Comparison of ENCODE assay signal across 7 mouse cellular contexts in the genomic region with DNA sequence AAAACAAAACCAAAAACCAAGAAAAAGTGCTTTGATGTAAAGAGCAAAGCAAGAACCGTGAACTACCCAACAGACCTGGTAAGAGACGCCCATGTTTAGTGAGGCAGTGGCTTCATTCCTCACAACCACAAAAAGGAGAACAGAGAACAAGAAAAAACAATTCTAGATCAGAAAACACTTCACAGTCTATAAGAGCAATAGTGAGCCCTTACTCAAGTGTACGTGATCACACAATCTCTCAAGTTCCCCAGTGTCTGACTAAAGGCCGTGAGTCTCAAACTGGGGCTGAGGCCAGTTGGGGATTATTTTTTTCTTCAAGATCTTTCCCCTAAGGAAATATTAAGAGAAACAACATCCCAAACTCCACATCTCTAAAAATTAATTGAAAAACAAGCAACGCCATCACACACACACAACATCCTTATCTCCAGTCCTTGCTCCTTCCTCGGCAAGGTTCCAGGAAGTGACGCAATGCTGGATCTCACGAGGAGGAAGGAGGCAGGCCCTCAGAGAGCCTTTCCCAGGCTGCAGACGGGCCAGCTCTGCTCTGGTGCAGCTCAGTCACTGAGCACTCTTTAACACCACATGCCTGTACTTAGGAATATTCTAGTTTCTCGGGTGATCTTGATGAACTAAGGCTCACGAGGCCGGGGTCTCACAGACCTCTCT. TPM values are rescaled to one million over a fixed set of nuclear protein-coding genes. Genes with fewer than 3 reads are reported as not detected.
DNase-seq lines count a peak whose midpoint lies in the region; ATAC-seq and TF ChIP-seq lines count a peak whose summit lies in the region.

No protein-coding gene starts in this region.

- WGBS in heart, adult 2 months: 32% methylated on average over 12 of the region's 12 CpGs

- H3K27ac ChIP-seq in heart, adult 2 months: peak overlapping the region; percentile 86

- no peaks in the 10 kb centered on the region for H3K27me3 ChIP-seq in heart, adult 2 months (ENCODE audit: control insufficient read depth, insufficient read depth, low read length)

- DNase-seq in CD8-positive naive resting alpha-beta T cell, adult 2 months (ENCODE audit: low read depth in 2 of 2, low spot score in 2 of 2): peak; percentile 25 to 31
- DNase-seq in adrenal gland, adult 8-10 months: peak; percentile 85
- peak; percentile 93 to 95 for DNase-seq in heart, adult 2 months
- peak; percentile 96 for DNase-seq in kidney, postnatal 10 days
- peak; percentile 81 for DNase-seq in urinary bladder, postnatal 25 days (ENCODE audit: low spot score)
- DNase-seq in left cerebral cortex, adult 18-20 months (ENCODE audit: low spot score in 2 of 2): no peak

- TF ChIP-seq CTCF in heart, adult 2 months (IDR thresholded peaks at IDR 0.05): no peak

- peaks cover 7% of the 10 kb centered on the region for H3K79me2 ChIP-seq in heart, adult 2 months (replicated peaks; ENCODE audit: control insufficient read depth, insufficient read depth, low read length)

- peaks cover 37% of the 10 kb centered on the region for H3K36me3 ChIP-seq in heart, adult 2 months (ENCODE audit: control insufficient read depth, insufficient read depth, low read length)

- peak overlapping the region; percentile 51 for H3K9ac ChIP-seq in heart, adult 2 months (ENCODE audit: low read depth, low read length)

- peak; percentile 89 for ATAC-seq in megakaryocyte-erythroid progenitor cell, adult 5-6 weeks (replicated peaks; ENCODE audit: low FRiP score, low TSS enrichment, poor library complexity, severe bottlenecking)

- peak; percentile 92 for TF ChIP-seq POLR2A in heart, adult 2 months (IDR thresholded peaks at IDR 0.05; ENCODE audit: insufficient read depth, low read depth, low read length)

- peaks cover 25% of the 10 kb centered on the region for H3K4me1 ChIP-seq in heart, adult 2 months (ENCODE audit: control insufficient read depth, insufficient read depth, low read length)

- peak; percentile 99 for TF ChIP-seq EP300 in heart, adult 2 months (IDR thresholded peaks at IDR 0.05; ENCODE audit: insufficient read depth, low read depth, low read length)

- H3K4me3 ChIP-seq in heart, adult 2 months: peak overlapping the region; percentile 3; the same call in 1 of the 2 replicates

- intact Hi-C loops in heart, adult 2 months (cut with DNase I): loop anchor here (1.0 kb wide), 1 partner anchor 24 kb away; no protein-coding TSS in a partner anchor

RNA-seq across cellular contexts. Expression of a gene that starts 12.4 kb away (rescaled TPM):
- total RNA-seq in adrenal gland, adult 8-10 months (2022): 10 to 100 TPM; 49.5 to 64.9 (median 56.5) TPM
- 10 to 100 TPM; 50.1 to 63.6 TPM for total RNA-seq in heart, adult 2 months (2021)
- polyA plus RNA-seq in heart, adult 2 months (2012; rRNA removed): 19.6 and 37.8 TPM in 2 replicates
- total RNA-seq in megakaryocyte-erythroid progenitor cell, adult 5-6 weeks (2014; fragmentation: Nextera tagmentation): 26.5 and 30.0 TPM in 2 replicates
- 45.0 and 65.9 TPM in 2 replicates for total RNA-seq in megakaryocyte-erythroid progenitor cell, adult 5-6 weeks (2017)
- total RNA-seq in left cerebral cortex, adult 18-20 months (2021): 10 to 100 TPM; 43.1 to 54.8 TPM

Comparison
In these comparisons a context has a peak if more than half of its experiments do, and no peak if none do; other contexts are left out.
1. DNase-seq: peak in CD8-positive naive resting alpha-beta T cell, adult 2 months (2 of 2), adrenal gland, adult 8-10 months (single experiment), heart, adult 2 months (2 of 2), kidney, postnatal 10 days (single experiment) and urinary bladder, postnatal 25 days (single experiment); none in left cerebral cortex, adult 18-20 months (0 of 2).